Mouse (Mus musculus) hindbrain, embryonic 14.5 days (tissue): ENCODE data around the gene Fads3. TPM values are rescaled to one million over a fixed set of nuclear protein-coding genes. Genes with fewer than 3 reads are reported as not detected.
A peak's percentile ranks its signal among the peaks of the same experiment; 100 is the strongest.

Experiments used
- ATAC-seq: fragments of 200-750 bp; cut with Nextera tagmentation; 2 replicates; pipeline ENCODE4 v1.8.0; 2017; ENCODE audit warnings: moderate number of reproducible peaks, mild to moderate bottlenecking, moderate TSS enrichment, moderate library complexity; ENCODE audit not compliant: low FRiP score
- DNase-seq: peaks from one replicate; pipeline ENCODE4 v3.0.0-alpha.2; 2015; ENCODE audit warnings: low spot score
- H3K27ac ChIP-seq: fragments of 300-500 bp; sonication (generic); 2 replicates; pipeline ENCODE4 v1.5.1; 2014; ENCODE audit warnings: mild to moderate bottlenecking, moderate library complexity
- H3K27me3 ChIP-seq: fragments of 300-500 bp; sonication (generic); 2 replicates; pipeline ENCODE4 v1.6.1; 2014; ENCODE audit warnings: mild to moderate bottlenecking, low read length, mixed read lengths; ENCODE audit not compliant: control insufficient read depth, insufficient read depth
- H3K36me3 ChIP-seq: fragments of 300-500 bp; sonication (generic); replicated peaks from 2 replicates; pipeline ENCODE4 v1.6.1; 2014; ENCODE audit not compliant: control insufficient read depth, insufficient read depth
- H3K4me1 ChIP-seq: fragments of 300-500 bp; sonication (generic); replicated peaks from 2 replicates; pipeline ENCODE4 v1.6.1; 2014; ENCODE audit warnings: antibody characterized with exemption, low read length, mixed read lengths; ENCODE audit not compliant: control insufficient read depth, insufficient read depth
- H3K4me2 ChIP-seq: fragments of 300-500 bp; sonication (generic); replicated peaks from 2 replicates; pipeline ENCODE4 v1.6.1; 2014; ENCODE audit warnings: mild to moderate bottlenecking, moderate library complexity
- H3K4me3 ChIP-seq: fragments of 300-500 bp; sonication (generic); replicated peaks from 2 replicates; pipeline ENCODE4 v1.5.1; 2014; ENCODE audit warnings: mild to moderate bottlenecking, low read length
- H3K9ac ChIP-seq: fragments of 300-500 bp; sonication (generic); 2 replicates; pipeline ENCODE4 v1.6.1; 2014
- H3K9me3 ChIP-seq: fragments of 300-500 bp; sonication (generic); 2 replicates; pipeline ENCODE4 v1.6.1; 2016; ENCODE audit warnings: low read length; ENCODE audit not compliant: control insufficient read depth
- WGBS: fragments of 180-500 bp; shearing (Covaris S2); extraction: QIAGEN DNeasy Blood & Tissue Kit; methylation state at CpG from one replicate; pipeline ENCODE4 v1.1.7; 2014; 5-methylcytosine and 5-hydroxymethylcytosine counted together
- polyA plus RNA-seq: library from polyadenylated mRNA; unstranded; fragments of >200 nt; fragmentation: Nextera tagmentation; extraction: Ambion mirVana; gene quantifications from 2 replicates; pipeline ENCODE4 v1.2.1, GENCODE M21; 2014

Fads3 gene
- polyA plus RNA-seq = 24.7 and 25.7 TPM in 2 replicates

DNA sequence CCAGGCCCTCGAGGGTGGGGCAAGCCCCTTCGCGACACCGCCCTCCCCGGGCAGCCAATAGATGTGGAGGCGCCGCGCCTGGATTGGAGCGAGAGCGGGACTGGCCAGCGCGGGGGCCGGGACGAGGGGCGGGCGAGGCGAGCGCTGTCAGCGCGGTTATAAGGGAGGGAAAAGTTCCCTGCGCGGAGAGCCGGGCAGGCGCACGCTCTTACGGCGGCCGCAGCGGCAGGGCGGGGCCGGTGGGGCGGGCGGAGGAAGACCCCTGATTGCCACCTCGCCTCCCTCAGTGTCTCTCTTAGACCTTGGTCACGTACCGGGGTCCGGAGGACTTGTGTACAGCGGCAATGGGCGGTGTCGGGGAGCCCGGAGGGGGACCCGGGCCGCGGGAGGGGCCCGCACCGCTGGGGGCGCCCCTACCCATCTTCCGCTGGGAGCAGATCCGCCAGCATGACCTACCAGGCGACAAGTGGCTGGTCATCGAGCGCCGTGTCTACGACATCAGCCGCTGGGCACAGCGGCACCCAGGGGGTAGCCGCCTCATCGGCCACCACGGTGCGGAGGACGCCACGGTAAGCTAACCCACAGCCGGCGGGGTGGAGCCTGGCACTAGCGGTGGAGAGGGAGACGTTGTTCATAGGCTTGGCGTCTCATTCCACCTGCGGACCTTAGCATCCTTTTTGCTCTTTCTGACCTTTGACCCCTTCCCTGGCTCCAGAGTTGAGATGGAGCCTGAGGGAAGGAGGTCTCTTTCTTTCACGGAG is at the start of gene Fads3:
Gene Fads3, plus strand, starts transcription at position 182 of the 761 bp plus-strand sequence.
- H3K4me3 ChIP-seq = peak within 1 kb of the TSS; percentile 73
- under 1% methylated on average over 66 of the region's 69 CpGs for WGBS
- H3K9me3 ChIP-seq = no peaks in the 10 kb centered on the region
- peak; percentile 90 for ATAC-seq
- peaks cover 20% of the 10 kb centered on the region for H3K4me1 ChIP-seq
- peak within 1 kb of the TSS; percentile 50; the same call in 1 of the 2 replicates for H3K27ac ChIP-seq
- H3K27me3 ChIP-seq = no peaks in the 10 kb centered on the region
- DNase-seq = peak; percentile 69
- peak within 1 kb of the TSS; percentile 97 for H3K4me2 ChIP-seq
- H3K36me3 ChIP-seq = no peaks in the 10 kb centered on the region
- peak within 1 kb of the TSS; percentile 80 for H3K9ac ChIP-seq

DNA sequence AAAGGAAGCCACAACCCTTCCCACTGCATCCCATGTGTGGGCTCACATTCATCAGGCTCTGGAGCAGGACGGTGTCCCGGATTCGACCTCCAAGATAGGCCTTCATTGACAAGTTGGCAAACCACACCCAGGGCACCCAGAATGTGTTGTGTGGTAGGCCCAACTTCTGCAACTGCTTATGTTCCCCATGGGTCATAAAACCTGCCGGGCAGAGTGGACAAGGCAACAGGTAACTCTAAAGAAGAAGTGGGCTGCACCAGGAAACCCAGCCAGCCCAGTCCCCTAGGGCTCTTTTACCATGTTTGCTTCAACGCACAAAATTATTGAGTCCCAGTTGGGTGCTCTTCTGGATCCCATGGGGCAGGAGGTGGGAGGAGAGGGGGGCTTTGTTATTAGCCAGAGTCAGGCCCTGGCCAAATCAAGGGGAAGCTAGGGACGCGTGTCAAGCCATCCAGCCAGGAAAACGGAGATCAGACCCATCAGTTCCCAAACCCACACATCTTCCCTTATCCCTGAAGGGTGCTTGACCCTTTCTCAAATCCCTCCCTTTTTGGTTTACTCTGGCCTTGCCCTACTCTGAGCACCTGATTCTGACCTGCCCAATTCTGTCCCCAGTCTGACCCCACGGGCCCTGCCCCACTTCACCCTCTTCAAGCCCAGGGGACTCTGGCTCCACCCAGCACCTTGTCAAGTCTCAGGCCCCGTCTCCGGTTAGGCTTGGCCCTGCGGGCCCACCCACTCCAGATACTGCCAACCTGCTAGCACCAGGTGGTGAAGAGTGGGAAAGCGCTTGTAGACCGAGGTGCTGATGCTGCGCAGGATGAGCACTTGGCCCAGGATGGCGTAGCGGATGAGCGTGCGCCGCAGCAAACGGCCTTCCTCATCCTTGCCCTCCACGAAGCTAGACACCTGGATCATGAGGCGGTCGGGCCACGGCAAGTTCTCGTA is 49.1 kb upstream of the Fads3 start:
- ATAC-seq (peak; percentile 46), DNase-seq (no peak)
- peak overlapping the region; percentile 53 for H3K4me2 ChIP-seq
- peaks cover 5% of the 10 kb centered on the region; the same call in 1 of the 2 replicates for H3K4me1 ChIP-seq
- H3K27me3 ChIP-seq = no peaks in the 10 kb centered on the region
- peak overlapping the region; percentile 49 for H3K9ac ChIP-seq
- 46% methylated on average over 26 of the region's 26 CpGs for WGBS
- 0 out of 2 replicates have a peak overlapping the region, but pooled peaks have one; percentile 1 for H3K27ac ChIP-seq
- peak overlapping the region; percentile 28 for H3K4me3 ChIP-seq
- H3K36me3 ChIP-seq = no peaks in the 10 kb centered on the region
- H3K9me3 ChIP-seq = no peaks in the 10 kb centered on the region

DNA sequence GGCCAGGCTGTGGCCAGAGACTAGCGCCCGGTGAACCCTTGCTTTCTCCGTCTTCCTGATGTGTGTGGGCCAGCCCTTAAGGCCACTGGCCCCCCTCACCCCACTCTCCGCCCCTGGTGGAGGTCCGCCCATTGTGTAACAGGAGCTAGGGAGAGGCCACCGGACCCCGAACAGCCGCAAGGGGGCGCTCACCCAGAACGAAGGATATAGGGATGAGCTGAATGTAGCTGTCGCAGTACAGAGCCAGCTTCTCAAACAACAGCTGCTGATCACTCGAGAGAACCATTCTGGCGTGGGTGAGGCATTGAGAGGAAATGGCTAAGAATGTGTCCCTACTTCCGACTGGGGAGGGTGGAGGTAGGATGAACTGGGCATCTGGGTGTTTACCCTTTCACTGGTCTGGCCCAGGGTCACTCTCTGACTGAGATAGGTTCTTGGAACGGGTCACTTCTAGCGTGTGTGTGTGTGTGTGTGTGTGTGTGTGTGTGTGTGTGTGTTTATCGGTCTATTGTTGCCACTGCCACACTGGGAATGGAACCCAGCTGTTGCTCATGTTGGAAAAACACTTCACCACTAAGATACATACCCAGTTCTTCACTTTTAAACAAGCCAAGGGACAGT is 48.2 kb upstream of the Fads3 start:
- 6% methylated on average over 17 of the region's 17 CpGs for WGBS
- no peaks in the 10 kb centered on the region for H3K27me3 ChIP-seq
- H3K4me1 ChIP-seq = peaks cover 5% of the 10 kb centered on the region; the same call in 1 of the 2 replicates
- H3K4me2 ChIP-seq = peak overlapping the region; percentile 53
- H3K36me3 ChIP-seq = no peaks in the 10 kb centered on the region
- peak overlapping the region; percentile 28 for H3K4me3 ChIP-seq
- H3K9me3 ChIP-seq = no peaks in the 10 kb centered on the region
- H3K27ac ChIP-seq = 0 out of 2 replicates have a peak overlapping the region, but pooled peaks have one; percentile 1
- DNase-seq = peak; percentile 82
- peak; percentile 90 for ATAC-seq
- peak overlapping the region; percentile 49 for H3K9ac ChIP-seq

DNA sequence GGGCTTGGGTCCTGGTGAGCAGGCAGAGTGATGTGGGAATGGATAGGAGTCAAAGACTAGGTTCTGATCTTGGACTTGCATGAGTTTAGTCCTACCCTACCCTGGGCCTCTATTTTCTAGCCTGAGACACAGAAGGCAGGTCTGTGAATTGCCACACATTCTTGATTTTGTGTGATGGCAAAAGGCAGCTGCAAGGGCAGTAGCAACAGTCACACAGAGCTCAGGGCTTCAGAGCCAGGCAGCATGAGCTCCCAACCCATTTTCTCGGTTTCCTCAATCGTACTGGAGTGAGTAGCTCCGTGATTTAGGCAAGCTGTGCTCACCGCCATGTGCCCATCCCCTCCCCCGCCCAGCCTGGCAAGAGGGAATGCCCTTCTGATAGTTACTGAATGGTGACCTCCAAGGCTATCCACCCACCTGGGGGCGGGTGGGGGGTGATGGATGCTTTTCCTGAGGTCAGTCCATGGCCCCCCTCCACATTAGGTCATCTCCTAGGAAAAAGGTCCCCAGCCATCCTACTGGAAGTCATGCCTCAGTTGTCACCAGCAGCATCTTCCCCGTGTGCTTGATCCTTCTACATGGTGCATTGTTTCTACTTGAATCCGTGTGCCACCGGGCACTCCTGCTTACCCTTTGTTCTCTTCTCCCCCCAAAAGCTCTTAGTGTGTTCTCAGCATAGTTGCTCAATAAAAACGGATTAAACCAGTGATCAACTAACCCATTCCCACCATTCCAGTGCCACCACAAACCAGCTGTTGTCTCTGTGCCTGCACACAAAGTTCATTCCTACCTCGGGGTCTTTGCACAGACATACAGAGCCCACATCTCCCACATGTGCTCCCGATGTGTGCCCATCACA is 43.9 kb upstream of the Fads3 start:
- peaks cover 5% of the 10 kb centered on the region; the same call in 1 of the 2 replicates for H3K4me1 ChIP-seq
- no peak overlapping the region for H3K4me3 ChIP-seq
- no peaks in the 10 kb centered on the region for H3K36me3 ChIP-seq
- H3K27ac ChIP-seq = no peak overlapping the region
- DNase-seq (no peak), ATAC-seq (no peak)
- no peaks in the 10 kb centered on the region for H3K9me3 ChIP-seq
- no peak overlapping the region for H3K9ac ChIP-seq
- no peaks in the 10 kb centered on the region for H3K27me3 ChIP-seq
- whole genome bisulfite sequencing = 82% methylated on average over 12 of the region's 12 CpGs
- H3K4me2 ChIP-seq = no peak overlapping the region

DNA sequence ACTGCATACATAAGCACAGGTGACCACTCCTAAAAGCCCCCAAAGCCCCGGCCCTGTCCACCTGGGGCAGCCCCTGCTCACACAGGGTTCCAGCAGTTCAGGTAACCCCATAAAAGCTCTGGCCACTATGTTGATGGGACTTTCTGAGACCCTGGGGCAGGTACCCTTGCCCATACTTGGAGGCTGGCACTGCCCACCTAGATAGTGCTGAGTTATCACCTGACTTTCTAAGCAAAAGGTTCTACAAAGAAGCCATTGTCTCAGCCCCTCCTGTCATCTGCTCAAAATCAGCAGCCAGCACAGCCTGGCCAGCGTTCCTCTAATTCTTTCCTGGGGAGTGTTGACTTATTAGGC is 43.3 kb upstream of the Fads3 start:
- Histone ChIP-seq H3K9ac (no peak overlapping the region), H3K9me3 (no peaks in the 10 kb centered on the region), H3K36me3 (no peaks in the 10 kb centered on the region), H3K27ac (no peak overlapping the region), H3K27me3 (no peaks in the 10 kb centered on the region), H3K4me3 (no peak overlapping the region), H3K4me1 (peaks cover 5% of the 10 kb centered on the region; the same call in 1 of the 2 replicates), H3K4me2 (no peak overlapping the region)
- ATAC-seq (no peak), DNase-seq (no peak)
- 78% methylated on average over 2 of the region's 2 CpGs for WGBS

DNA sequence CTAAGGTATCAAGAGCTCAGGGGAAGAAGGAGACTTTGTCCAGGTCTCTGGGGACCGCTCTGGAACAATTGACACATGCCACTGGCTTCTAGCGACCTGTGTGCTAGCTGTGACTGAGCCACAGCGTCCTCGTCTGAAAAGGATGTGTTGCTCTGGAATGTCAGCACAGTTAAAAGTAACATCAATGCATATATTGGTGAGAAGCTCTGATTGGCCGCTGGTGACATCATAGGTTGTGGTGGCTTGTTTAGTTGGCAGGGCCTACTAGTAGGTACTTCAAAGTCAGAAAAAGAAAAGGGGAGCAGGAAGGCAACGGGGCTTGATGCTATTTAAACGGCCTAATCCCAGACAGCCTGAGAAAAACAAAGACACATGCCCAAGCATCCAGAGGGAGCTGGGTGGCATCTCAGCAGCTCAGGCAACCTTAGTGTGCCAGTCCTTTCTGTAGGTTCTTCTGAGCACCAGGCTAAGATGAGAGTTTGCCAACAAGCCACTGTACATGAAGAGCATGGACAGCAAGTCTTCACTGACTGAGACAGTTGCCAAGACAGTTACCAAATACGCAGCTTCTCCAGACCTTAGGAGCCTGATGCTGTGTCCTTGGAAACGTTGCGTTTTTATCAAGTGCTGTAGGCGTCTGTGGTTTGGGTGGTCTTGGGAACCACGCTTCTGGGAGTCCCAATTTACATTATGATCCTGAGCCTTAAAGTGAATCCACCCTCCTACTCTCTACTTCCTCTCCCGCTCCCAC is 42.5 kb upstream of the Fads3 start:
- DNase-seq (no peak), ATAC-seq (no peak)
- WGBS = 73% methylated on average over 13 of the region's 13 CpGs
- H3K9ac ChIP-seq = no peak overlapping the region
- H3K27me3 ChIP-seq = no peaks in the 10 kb centered on the region
- no peaks in the 10 kb centered on the region for H3K36me3 ChIP-seq
- no peaks in the 10 kb centered on the region for H3K9me3 ChIP-seq
- no peak overlapping the region for H3K27ac ChIP-seq
- no peaks in the 10 kb centered on the region for H3K4me1 ChIP-seq
- no peak overlapping the region for H3K4me3 ChIP-seq
- no peak overlapping the region for H3K4me2 ChIP-seq

DNA sequence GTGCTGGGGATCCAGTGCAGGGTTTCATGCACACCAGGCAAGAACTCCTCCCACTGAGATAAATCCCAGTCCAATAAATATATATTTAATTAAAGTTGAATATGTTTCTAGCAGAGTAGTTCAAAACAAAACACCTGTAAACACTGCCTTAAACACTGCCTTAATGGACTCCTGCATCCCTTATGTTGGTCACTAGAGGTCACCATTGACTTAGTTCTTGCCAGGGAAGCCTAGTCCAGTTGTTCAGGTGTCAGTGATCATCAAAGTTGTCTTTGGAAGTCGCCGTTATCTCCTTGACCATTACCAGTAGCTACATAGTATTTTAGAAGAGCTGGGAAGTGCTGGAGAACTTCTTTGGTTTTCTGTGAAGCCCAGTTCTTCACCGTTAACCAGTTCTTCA is 41.0 kb upstream of the Fads3 start:
- WGBS = 37% methylated on average over 3 of the region's 3 CpGs
- Histone ChIP-seq H3K4me2 (no peak overlapping the region), H3K9me3 (no peaks in the 10 kb centered on the region), H3K36me3 (no peaks in the 10 kb centered on the region), H3K9ac (no peak overlapping the region), H3K27me3 (no peaks in the 10 kb centered on the region), H3K4me3 (no peak overlapping the region), H3K27ac (no peak overlapping the region), H3K4me1 (no peaks in the 10 kb centered on the region)
- 0 out of 2 replicates have a peak, but pooled peaks have one; percentile 53 for ATAC-seq
- peak; percentile 69 for DNase-seq
